Mouse (Mus musculus) B cell, adult 2 months (primary cell): ENCODE measurements around the gene Agap2.
"Not testable (repeated sequence)": the region's sequence is repeated elsewhere in the genome, so short reads cannot be mapped to it uniquely, and the experiment has no call there.

Source experiments
- DNase-seq, 2 experiments: peaks; one replicate each; pipeline ENCODE4 v3.0.0; 2022

The Agap2 gene

GRCm38 (mm10) chr10:127059968-127060916 is 14.8 kb upstream of the Agap2 start, which contains the start of gene March9:
Gene March9, minus strand, starts transcription at chr10:127060184.
- peak; percentile 69 to 74 for DNase-seq

DNA sequence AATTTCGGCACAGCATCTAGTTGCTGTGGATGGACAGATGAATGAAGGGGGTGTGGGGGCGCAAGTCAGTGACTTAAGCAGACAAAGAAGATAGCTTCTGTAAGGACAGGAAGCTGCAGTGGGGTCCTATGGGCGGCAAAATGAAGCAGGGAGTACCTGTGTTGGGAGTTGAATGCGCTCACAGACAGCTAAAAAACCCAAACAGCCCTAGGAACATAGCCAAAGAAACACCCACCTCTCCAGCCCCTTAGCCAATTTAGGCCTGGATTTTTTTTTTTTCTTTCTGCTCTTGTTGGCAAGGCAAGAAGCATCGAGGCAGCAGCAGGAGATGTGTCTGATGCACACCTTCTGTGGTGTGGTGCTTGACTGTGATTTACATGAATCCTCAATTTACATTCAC is 14.0 kb upstream of the Agap2 start:
- no peak for DNase-seq

DNA sequence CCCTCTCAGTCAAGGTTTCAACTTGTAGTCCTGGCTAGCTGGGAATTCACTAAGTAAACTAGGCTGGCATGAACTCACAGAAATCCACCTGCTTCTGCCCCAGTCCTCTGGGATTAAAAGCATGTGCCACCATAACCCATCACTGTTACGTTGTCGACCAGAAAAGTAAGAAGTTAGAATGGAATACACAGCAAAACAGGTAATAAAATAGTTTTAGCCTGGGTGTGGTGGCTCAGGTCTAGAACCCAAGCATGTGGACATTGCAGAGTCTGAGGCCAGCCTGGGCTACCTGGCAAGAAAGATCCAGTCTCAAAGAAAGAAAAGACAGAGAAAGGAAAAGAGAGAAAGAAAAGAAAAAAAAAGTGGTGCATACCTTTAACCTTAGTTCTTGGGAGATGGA is 13.6 kb upstream of the Agap2 start:
- no peak for DNase-seq

DNA sequence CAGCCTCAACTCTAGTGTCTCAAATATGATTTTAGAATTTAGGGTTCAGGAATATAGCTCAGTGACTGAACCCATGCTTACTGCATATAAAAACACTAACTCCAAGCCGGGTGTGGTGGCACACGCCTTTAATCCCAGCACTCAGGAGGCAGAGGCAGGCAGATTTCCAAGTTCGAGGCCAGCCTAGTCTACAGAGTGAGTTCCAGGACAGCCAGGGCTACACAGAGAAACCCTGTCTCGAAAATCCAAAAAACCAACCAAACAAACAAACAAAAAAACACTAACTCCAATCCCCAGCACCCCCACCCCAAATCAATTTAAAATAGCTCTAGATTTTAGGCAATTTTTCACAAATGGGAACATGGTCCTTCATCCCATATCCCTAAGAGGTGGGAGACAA is 13.0 kb upstream of the Agap2 start:
- DNase-seq: not testable (repeated sequence)

- no peak for DNase-seq
These were observed 12.6 kb upstream of the Agap2 start for GRCm38 (mm10) chr10:127062503-127062902.

DNA sequence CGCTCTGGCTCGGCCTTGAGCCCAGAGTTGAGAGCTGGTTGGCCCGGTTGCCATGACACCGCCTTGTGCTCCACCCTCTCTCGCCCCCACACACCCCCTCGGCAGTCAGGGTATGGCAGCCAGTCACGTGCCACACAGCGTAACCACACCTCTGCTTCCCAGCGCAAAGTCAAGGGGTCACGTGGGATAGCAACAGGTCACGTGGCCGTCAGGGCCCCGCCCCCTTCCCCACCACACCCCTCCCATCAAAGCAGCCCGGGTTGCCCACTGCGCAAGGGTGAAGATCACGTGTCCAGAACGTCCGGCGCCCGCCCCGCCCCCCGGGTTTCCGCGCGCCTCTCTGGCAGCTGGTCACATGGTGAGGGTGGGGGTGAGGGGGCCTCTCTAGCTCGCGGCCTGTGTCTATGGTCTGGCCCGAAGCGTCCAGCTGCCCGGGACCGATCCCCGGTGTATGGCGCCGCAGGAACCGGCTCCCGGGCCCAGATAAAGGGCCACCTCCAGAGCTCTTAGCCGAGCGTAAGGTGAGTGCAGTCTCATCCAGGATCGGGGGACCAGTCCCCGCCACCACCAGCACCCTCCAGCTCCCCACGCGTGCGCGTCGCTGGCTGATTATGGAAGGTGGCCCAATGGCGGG is 11.7 kb upstream of the Agap2 start, which contains the start of gene Cdk4:
TSS of gene Cdk4 (plus strand) at position 296 of the 634 bp plus-strand sequence.
- DNase-seq: peak; percentile 96 to 98

DNA sequence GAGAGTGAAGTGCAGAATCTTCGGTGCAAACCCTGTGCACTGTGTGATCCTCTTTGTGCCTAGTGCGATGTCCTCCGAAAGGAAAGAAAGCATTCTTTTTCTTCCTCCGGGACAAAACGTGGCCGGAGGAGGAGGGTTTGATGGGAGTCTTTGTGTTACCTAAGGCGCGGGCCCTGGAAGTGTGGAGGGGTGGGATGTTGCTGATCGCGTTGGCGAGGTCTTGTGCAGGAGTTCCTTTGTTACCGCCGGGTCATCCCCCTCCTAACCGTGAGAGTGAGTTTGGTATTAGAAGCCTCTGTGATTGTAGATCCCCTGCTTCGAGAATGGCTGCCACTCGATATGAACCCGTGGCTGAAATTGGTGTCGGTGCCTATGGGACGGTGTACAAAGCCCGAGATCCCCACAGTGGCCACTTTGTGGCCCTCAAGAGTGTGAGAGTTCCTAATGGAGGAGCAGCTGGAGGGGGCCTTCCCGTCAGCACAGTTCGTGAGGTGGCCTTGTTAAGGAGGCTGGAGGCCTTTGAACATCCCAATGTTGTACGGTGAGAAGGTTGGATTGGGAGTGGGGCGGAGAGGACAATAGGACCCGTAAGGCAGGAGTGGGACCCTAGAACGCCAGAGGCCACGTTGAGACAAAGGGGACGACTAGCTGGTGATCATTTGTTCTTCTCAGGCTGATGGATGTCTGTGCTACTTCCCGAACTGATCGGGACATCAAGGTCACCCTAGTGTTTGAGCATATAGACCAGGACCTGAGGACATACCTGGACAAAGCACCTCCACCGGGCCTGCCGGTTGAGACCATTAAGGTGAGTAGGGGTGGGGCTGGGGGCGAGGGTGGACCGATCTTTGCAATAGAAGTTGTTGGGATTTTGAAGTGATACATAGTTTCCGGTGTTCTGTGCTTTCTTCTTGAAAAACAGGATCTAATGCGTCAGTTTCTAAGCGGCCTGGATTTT is 10.9 kb upstream of the Agap2 start:
- DNase-seq: no peak

- DNase-seq: no peak
These were observed 9.1 kb upstream of the Agap2 start for GRCm38 (mm10) chr10:127065981-127066380.

- no peak for DNase-seq
These were observed 8.5 kb upstream of the Agap2 start for GRCm38 (mm10) chr10:127066519-127067018.

GRCm38 (mm10) chr10:127068360-127069038 is 6.6 kb upstream of the Agap2 start:
- DNase-seq: no peak

GRCm38 (mm10) chr10:127069281-127070189 is 5.5 kb upstream of the Agap2 start:
- no peak for DNase-seq

GRCm38 (mm10) chr10:127070190-127071121 is 4.6 kb upstream of the Agap2 start, which contains the start of gene Tspan31:
Gene Tspan31, minus strand, starts transcription at chr10:127070264.
- DNase-seq: peak; percentile 52 to 63

DNA sequence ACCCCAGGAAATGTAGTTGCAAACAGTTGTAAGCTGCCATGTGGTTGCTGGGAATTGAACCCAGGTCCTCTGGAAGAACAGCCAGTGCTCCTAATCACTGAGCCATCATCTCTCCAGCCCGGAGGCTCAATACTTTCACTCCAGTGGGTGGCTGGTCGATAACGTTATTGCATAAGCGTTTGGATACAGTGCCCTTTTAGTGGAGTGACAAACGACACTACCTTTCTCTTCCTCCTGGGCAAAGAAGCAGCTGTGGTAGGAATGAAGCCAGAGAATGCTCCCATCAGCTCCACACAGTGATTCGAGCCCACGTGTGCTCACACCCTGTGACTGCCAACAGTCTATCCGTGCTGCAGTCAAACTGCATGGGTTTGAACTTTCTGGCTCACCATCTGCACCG is 3.9 kb upstream of the Agap2 start:
- DNase-seq: no peak

GRCm38 (mm10) chr10:127072270-127072669 is 2.8 kb upstream of the Agap2 start:
- not testable (repeated sequence) for DNase-seq

DNA sequence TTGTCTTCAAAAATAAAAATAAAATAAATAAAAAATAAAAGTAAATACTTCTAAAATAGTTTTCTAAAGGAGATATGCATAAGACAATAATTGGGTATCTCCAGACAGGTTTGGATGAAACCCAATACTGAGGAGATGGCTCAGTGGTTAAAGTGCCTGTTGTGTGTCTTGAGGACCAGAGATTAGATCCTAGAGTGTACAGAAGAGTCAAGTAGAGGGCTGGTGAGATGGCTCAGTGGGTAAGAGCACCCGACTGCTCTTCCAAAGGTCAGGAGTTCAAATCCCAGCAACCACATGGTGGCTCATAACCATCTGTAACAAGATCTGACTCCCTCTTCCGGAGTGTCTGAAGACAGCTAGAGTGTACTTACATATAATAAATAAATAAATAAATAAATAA is 2.1 kb upstream of the Agap2 start:
- not testable (repeated sequence) for DNase-seq

DNA sequence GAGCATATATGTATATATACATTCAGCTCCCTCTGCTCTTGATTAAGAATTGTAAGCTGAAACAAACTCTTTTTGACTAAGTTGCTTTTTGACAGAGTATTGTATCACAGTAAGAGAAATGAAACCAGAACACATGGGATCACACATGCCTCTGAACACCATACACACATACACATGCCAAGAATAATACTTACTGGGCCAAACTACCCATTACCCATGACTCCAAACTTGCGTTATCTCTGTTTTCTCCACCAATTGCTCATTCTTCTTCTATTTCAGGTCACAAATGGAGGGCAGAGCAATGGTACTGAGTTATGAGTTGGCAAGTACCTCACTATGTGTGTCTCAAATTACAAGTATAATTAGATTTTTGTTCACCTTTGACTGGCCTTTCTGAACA is 1.1 kb upstream of the Agap2 start:
- DNase-seq: no peak

- DNase-seq: no peak
These were observed 567 bp downstream of the Agap2 start for GRCm38 (mm10) chr10:127075651-127076050.

DNA sequence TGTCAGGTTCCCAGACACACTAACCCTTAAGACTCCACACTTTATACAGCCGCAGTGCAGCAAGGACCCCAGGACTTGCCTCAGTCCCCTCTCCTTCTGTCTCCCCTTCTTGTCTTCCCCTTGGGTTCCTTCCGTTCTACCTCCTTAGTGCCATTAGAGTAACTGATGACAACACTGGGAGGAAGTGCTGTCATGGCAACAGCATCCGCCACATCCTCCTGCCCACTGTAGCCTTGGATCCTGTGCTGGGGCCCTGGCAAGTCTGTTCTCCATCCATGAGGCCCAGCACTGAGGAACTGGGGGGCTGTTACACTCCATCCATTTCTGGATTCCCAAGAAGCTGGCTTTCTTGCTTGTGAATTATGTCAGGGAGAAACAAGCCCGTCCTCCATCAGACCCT is 998 bp downstream of the Agap2 start:
- DNase-seq: peak; percentile 73 to 77

DNA sequence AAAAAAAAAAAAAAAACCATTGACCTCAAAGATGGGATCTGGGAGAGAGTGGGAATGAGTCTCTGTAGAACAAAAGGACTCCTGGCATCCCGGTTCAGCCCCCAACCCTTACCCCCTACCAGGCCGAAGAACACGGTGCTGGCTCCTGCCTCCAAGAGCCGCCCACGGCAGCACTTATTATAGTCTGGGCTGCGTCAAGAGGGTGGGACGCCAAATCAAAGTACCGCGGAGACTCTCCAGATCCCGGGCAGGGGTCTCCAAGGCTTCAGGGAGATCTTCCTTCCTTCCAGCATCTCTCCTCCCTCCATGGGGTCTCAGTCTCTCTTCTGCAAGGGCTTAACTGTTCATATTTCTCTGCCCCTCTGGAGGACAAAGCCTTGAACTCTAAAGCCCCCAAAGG is 2.4 kb downstream of the Agap2 start:
- no peak for DNase-seq
